Mouse (Mus musculus): ENCODE measurements around the gene Cd209a.

DNA sequence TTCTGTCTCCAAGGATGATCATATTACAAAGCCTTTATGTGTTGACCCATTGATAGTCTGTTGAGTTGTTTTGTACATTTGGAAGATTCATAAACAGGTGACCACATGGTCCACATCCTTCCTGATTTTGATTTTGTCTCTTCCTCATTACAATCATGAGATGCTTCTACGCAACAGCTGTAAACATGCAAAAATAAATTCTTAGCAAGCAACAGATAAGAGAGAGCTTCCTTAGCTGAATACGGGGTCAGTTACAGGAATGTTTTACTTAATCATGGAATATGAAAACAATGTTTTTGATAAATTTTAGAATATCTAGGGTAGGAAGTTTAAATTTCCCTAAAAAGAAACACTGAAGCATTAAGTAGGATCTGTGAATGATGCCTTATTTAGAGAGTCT is 11.8 kb downstream of the Cd209a start:
- TF ChIP-seq FLI1 (IDR thresholded peaks at IDR 0.05; ENCODE audit: low read length) (no peak), GATA1 (IDR thresholded peaks at IDR 0.05; ENCODE audit: borderline replicate concordance, low read length) (no peak)

Measured in megakaryocyte, embryonic 14.5 days (primary cell).